Mouse (Mus musculus) cerebellum, postnatal 36 days (tissue): ENCODE measurements around the gene Zdhhc3.

ENCODE experiments used
- DNase-seq, 2 experiments: peaks; one replicate each; pipeline ENCODE4 v3.0.0; 2021 to 2022; ENCODE audit warnings: mixed read lengths in 2 of 2

The Zdhhc3 gene

GRCm38 (mm10) chr9:123113931-123114330 lies 926 bp upstream of the Zdhhc3 start:
- DNase-seq: peak in 1 of 2 experiments; percentile 8

- DNase-seq: no peak
These were observed 1.2 kb downstream of the Zdhhc3 start for GRCm38 (mm10) chr9:123111751-123112221.

GRCm38 (mm10) chr9:123109188-123109587 lies 3.8 kb downstream of the Zdhhc3 start:
- DNase-seq: no peak

GRCm38 (mm10) chr9:123107186-123107585 lies 5.8 kb downstream of the Zdhhc3 start:
- DNase-seq: no peak

GRCm38 (mm10) chr9:123104362-123104761 lies 8.6 kb downstream of the Zdhhc3 start:
- DNase-seq: no peak

GRCm38 (mm10) chr9:123103425-123103824 lies 9.6 kb downstream of the Zdhhc3 start:
- no peak for DNase-seq

GRCm38 (mm10) chr9:123099631-123100455 lies 13.2 kb downstream of the Zdhhc3 start:
- no peak for DNase-seq

- DNase-seq: no peak
These were observed 22.2 kb downstream of the Zdhhc3 start for GRCm38 (mm10) chr9:123090844-123091243.

GRCm38 (mm10) chr9:123087558-123087957 lies 25.4 kb downstream of the Zdhhc3 start:
- no peak for DNase-seq

GRCm38 (mm10) chr9:123085373-123085772 lies 27.6 kb downstream of the Zdhhc3 start:
- DNase-seq: no peak

- no peak for DNase-seq
These were observed 32.2 kb downstream of the Zdhhc3 start for GRCm38 (mm10) chr9:123080796-123081195.

GRCm38 (mm10) chr9:123080355-123080754 lies 32.6 kb downstream of the Zdhhc3 start:
- DNase-seq: no peak

- DNase-seq: no peak
These were observed 33.9 kb downstream of the Zdhhc3 start for GRCm38 (mm10) chr9:123079149-123079548.

GRCm38 (mm10) chr9:123060172-123060571 lies 52.8 kb downstream of the Zdhhc3 start:
- DNase-seq: no peak

GRCm38 (mm10) chr9:123058724-123059292 lies 54.2 kb downstream of the Zdhhc3 start:
- DNase-seq: no peak

- no peak for DNase-seq
These were observed 65.3 kb downstream of the Zdhhc3 start for GRCm38 (mm10) chr9:123047665-123048064.

- DNase-seq: no peak
These were observed 78.6 kb downstream of the Zdhhc3 start, which contains the start of gene Tgm4 for GRCm38 (mm10) chr9:123034426-123034825. Gene Tgm4, plus strand, starts transcription at chr9:123034726.

- no peak for DNase-seq
These were observed 81.3 kb downstream of the Zdhhc3 start for GRCm38 (mm10) chr9:123031496-123032246.

- no peak for DNase-seq
These were observed 88.8 kb downstream of the Zdhhc3 start for GRCm38 (mm10) chr9:123024201-123024600.

- peak in 1 of 2 experiments; percentile 21 for DNase-seq
These were observed 91.2 kb downstream of the Zdhhc3 start for GRCm38 (mm10) chr9:123021636-123022379.

- peak; percentile 90 to 91 for DNase-seq
These were observed 91.9 kb downstream of the Zdhhc3 start, which contains the start of gene Tmem42 for GRCm38 (mm10) chr9:123020995-123021631. Gene Tmem42, plus strand, starts transcription at chr9:123021326.
